Mouse (Mus musculus) gastrocnemius, postnatal 25 days (tissue): Measurements from ENCODE around the gene Sdk2. TPM values are rescaled to one million over a fixed set of nuclear protein-coding genes. Genes with fewer than 3 reads are reported as not detected.

Experiments used
- DNase-seq: peaks from one replicate; pipeline ENCODE4 v3.0.0; 2022
- total RNA-seq, 2 experiments: library from RNA; stranded (reverse); gene quantifications; 1 replicate in 1 of 2; 2 replicates in 1 of 2; pipeline ENCODE4 v1.2.3; 2021

Gene Sdk2
- total RNA-seq, 2 experiments from 2014 or later, result 0.75 to 1.4 TPM

GRCm38 (mm10) chr11:113928831-113929230 is 138.0 kb downstream of the Sdk2 start:
- no peak for DNase-seq

DNA sequence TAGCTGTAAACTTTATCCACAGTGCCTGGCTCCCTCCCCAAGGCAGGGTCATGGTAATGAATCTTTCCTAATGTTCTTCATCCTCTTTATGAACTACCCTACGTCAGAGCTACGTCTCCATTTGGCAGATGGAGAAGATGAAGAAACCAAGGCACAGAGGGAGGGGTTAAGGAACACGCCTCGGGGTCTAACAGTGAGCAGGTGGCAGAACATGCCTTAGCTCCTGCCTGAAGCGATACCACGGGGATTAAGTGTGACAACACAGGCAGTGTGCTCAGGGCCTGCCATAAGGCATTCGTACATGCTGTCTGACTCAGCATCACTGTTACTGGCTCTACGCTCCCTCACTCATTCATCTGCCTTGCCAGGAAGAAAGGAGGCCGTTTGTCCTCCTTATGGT is 138.6 kb downstream of the Sdk2 start:
- no peak for DNase-seq

DNA sequence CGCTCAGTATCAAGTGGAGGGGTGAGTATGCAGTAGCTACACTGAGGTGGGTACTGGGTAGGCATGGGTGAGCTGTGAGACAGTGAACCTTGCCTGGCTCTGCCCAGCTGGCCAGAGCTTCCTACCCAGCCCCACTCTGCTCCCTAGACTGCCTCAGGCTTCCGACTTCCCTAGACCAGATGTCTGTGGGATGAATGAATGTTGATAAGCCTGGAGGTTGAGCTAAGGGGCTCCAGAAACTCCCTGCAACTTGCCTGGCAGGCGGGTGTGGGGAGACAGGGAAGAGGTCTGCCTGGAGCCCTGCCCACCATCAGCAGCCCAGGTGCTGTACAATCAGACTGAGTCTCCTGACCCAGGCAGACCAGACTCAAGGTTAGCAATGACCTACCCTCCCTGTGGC is 139.0 kb downstream of the Sdk2 start:
- DNase-seq, result no peak

DNA sequence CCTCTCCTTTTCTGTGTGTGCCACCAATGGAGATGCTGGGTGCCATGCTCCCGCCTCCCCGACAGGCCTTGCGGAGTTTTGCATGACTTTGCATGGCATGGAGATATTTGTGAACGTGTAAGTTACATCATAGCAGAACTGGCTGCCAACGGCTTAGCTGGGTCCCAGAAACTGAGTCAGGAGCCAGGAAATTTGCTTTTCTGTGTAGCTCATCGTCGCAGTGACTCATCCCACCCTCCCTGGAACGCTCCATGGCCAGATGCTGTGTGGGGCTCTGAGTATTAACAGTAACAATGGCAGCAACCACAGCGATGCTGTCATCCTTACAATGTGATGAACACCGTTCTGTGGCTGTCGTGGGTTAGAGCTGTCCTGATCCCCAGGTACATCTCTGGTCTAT is 139.6 kb downstream of the Sdk2 start:
- peak; percentile 50 for DNase-seq

DNA sequence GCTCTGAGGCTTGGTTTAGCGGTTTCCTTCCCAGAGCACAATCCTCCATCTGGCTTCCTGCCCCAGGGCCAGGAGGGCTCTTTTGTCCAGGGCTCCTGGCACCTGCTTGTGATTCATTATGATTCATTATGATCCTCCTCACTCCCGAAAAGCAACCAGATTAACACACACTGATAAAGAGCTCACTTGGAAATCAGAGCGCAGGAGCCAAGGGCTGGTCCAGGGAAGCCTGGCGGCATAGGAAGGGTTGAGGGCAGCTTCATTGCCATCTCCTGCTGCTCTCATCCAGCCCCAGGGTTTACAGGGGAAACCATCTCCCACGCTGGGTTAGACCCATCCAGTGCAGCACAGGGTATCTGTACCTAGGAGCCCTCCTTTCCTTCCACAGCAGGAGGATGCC is 143.7 kb downstream of the Sdk2 start:
- no peak for DNase-seq

DNA sequence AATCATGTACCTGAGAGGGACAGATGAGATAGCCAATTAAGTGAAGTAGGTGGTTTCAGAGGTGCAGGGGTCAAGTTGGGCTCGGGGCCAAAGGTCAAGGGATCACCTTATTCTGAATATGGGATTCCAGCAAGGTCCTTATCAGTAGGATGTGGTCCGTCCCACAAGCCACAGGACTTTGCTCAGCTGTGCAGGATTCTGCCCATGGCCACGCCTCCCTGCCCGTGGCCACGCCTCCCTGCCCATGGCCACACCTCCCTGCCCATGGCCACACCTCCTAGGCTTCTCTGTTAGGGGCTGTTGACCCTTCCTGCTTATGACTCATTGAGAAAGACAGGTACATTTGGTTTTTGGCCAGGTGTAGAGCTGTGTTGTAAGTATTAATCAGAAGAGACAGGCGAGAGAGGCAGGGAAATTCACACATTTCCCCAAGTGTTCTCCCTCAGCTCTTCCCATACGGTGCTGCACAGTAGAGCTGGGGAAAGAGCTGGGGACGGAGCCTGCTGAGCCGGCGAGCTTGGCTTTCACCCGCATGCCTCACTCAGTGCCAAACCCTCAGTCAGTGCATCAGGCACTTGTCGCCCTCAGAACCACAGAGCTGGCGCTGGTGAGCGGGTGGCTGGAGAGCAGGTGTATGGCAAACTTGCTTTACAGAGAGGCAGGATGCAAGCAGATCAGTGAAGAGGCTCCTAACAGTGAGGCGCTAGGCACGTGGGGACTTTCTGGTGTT is 163.6 kb downstream of the Sdk2 start:
- no peak for DNase-seq

DNA sequence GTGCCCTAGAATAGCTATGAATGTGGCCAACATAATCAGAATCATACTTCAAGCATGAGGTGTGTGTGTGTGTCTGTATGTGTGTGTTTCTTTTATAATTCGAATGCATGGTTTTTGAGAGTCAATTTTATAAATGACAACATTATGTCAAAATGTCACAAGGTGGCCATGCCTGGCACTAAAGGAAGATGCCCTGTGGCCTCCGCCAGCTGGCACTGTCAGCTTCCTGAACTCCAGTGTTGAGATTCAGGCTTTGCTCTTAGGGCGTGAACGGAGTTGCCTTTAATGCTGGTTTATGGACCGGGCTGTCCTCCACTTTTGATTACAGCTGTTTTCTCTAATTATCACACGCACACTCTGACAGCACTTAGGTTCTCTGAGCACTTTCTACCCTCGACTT is 164.9 kb downstream of the Sdk2 start:
- DNase-seq, result no peak

DNA sequence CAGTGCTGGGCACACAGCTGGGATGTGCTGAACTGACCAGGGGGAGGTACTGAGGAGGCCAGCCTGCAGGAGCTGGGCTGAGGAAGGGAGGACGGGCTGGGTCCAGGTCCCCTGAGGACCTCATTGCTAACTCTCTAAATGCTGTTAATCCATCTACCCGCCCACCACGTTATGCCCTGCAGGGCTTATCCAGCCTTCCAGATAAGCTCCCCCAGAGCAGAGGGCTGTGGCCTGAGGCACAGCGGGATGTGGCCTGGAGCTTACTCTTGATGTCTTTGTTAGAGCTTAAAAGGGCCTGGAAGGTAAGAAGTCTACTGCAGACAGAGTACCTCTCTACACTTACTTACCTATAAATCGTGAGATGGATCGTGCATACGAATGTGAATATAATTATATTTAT is 168.2 kb downstream of the Sdk2 start:
- DNase-seq, result no peak

GRCm38 (mm10) chr11:113896006-113896405 is 170.8 kb downstream of the Sdk2 start:
- no peak for DNase-seq

- DNase-seq, result no peak
These were observed 173.9 kb downstream of the Sdk2 start for GRCm38 (mm10) chr11:113892924-113893323.

DNA sequence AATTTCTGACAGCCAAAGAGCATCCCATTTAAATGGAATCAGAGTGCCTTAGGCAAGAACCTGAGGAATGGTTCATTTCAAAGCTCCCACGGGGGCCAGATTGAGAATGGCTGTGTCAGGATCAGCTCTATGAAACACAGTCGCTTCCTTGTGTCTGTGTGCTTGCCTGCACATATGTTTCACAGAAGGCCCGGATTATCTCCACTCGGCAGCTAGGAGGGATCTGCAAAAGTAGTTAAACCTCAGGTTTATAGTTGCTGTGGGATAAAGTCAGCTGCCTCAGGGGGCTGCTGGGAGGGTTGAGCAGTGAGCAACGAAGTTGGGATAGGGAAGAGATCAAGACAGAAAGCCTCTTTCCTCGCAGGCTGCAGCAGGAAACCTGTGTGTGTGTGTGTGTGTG is 174.8 kb downstream of the Sdk2 start:
- DNase-seq, result no peak

DNA sequence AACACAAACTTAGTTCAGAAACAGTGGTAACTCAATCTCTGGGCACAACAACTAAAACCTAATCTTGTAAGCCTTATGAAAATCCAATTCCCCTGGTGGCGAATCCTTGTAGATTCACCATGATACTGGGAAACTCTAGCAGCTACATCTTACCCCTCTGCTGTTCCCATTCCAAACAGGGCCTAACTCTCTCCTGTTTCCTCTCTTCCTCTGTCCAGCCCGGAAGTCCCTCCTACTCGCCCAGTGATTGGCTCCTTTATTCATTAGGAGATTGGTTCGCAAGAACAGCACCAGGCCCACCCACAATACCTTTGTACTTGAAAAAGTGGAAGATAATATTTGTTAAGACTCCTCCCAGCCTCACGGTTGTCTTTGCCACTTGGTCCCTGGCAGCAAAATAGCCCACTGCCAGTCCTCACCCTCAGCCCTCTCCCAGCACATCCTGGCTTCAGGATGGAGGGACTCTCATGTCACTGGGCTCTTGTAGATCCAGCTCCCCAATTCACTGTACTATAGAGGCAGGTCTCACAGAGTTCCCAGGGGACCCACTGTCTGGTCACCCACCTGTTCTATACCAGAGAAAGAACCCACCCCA is 178.6 kb downstream of the Sdk2 start:
- no peak for DNase-seq

DNA sequence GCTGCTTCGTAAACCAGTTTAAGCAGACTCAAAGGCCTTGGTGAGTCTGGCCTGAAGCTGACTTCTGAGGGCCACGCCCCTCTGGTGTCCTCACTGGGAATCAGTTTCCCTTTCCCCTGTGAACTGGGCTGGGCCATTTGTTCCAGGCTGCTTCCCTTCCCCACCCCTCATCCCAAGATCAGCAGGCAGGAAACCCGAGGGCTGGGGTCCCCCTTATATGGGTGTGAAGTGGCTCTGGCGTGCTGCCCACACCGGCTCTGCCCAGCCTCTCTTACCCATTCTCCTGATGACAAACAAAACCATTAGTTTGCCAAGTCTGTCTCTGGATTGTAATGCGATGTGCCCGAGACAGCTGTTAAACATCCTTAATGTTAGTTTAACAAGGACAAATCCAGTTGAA is 180.5 kb downstream of the Sdk2 start:
- DNase-seq, result no peak

GRCm38 (mm10) chr11:113884962-113885361 is 181.9 kb downstream of the Sdk2 start:
- no peak for DNase-seq

DNA sequence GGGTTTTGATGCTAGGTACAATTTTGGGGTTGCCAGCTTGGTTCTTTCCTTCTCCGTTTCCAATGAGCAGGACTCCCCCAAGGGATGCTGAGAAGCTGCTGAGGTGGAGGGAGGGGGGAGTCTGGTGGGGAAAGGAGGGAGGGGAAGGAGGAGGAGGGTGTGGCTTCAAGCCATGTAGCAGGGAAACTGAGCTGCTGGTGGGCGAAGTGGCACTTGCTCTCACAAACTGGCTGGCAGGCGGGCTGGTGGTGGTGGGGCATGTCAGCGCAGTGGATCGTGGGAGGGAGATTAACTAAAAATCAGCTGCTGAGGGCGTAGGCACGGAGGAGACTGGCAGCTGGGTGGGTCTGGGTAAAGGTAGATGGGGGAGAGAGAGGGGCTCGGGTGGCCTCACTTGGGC is 183.8 kb downstream of the Sdk2 start:
- DNase-seq, result no peak

DNA sequence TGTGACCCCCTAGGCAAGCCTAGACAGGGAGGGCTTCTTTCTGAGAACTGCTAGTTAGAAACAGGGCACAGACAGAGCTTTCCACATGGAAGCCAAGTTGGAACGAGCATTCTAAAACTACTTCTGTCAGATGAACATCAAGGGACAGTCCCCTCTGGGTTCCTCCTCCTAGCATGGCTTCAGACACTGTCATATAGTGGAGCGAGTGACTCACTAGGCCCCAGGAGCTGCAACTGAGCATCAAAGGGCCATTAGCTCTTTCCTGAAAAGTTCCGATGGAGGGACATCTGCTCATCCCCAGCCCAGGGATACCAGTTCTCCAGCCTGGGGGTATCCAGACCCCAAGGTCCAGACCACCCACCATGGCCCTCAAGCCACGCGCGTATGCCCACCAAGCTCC is 185.0 kb downstream of the Sdk2 start:
- DNase-seq, result no peak

- no peak for DNase-seq
These were observed 199.8 kb downstream of the Sdk2 start for GRCm38 (mm10) chr11:113867066-113867465.

- peak; percentile 73 for DNase-seq
These were observed 201.2 kb downstream of the Sdk2 start for GRCm38 (mm10) chr11:113865627-113866026.

DNA sequence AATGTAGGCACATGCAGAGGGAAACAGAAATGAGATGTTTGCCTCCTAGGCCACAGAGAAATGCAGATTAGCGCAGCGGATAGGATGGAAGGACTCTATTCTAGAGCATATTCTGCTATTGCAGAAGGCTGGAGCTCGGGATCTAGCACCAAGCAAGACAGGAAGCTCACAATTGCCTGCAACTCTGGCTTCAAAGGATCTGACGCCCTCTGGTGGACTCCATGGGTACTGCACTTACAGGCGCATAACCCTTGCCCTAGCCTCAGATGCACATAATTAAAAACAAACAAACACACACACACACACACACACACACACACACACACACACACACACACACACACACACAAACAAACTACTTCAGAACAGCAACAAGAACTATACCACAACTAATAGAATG is 203.4 kb downstream of the Sdk2 start:
- DNase-seq, result no peak

GRCm38 (mm10) chr11:113855661-113856060 is 211.2 kb downstream of the Sdk2 start:
- DNase-seq, result no peak

DNA sequence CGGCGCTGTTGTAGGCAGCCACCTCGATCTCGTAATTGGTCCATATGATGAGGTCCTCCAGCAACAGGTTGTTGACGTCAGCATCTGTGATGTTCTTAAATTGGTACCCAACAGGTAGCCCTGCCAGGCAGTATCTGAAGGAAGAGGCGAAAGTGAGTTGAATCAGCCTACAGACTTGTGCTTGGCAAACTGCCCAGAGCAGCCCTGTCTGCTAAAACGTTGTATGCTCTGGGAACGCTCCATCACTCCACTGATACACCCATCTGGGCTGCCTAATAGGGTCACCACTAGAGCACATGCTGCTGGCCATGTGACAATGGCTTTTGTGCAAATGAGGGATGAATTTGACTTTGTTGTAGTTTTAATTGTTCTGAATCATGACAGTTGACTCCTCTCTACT is 215.1 kb downstream of the Sdk2 start:
- no peak for DNase-seq

GRCm38 (mm10) chr11:113849322-113849721 is 217.5 kb downstream of the Sdk2 start:
- DNase-seq, result no peak

GRCm38 (mm10) chr11:113843920-113844319 is 222.9 kb downstream of the Sdk2 start:
- no peak for DNase-seq

- DNase-seq, result no peak
These were observed 224.0 kb downstream of the Sdk2 start for GRCm38 (mm10) chr11:113842879-113843278.
